Mouse (Mus musculus) heart, adult 2 months (tissue): ENCODE measurements at regions not wholly inside any gene's neighbourhood (a gene's known extent, or its start where the extent isn't known, plus 50 kb on each side); places are given as distances from the start of the nearest gene placed in this dataset.

ENCODE experiments used
- CTCF ChIP-seq: fragments of 200-600 bp; IDR thresholded peaks from 2 replicates; pipeline ENCODE4 v1.8.1; 2022; ENCODE audit warnings: antibody characterized with exemption, mild to moderate bottlenecking, moderate library complexity
- EP300 ChIP-seq: fragments of 200-500 bp; IDR thresholded peaks from 2 replicates; pipeline ENCODE4 v1.6.1; 2011; ENCODE audit warnings: low read depth, low read length, control low read depth; ENCODE audit not compliant: insufficient read depth
- POLR2A ChIP-seq: fragments of 200-500 bp; IDR thresholded peaks from 2 replicates; pipeline ENCODE4 v1.6.1; 2011; ENCODE audit warnings: mild to moderate bottlenecking, low read depth, low read length, control low read depth; ENCODE audit not compliant: insufficient read depth

GRCm38 (mm10) chr11:48601096-48601495, 199.0 kb upstream of the Rack1 start:
- TF ChIP-seq POLR2A (no peak), CTCF (no peak), EP300 (no peak)
